Mouse (Mus musculus): ENCODE measurements around the gene Srpk3. TPM values are rescaled to one million over a fixed set of nuclear protein-coding genes. Genes with fewer than 3 reads are reported as not detected.
"Not testable (repeated sequence)": the region's sequence is repeated elsewhere in the genome, so short reads cannot be mapped to it uniquely, and the experiment has no call there.

Srpk3 gene
- 2.3 and 2.7 TPM in 2 replicates for polyA plus RNA-seq (2014; fragmentation: Nextera tagmentation; extraction: Ambion mirVana)

DNA sequence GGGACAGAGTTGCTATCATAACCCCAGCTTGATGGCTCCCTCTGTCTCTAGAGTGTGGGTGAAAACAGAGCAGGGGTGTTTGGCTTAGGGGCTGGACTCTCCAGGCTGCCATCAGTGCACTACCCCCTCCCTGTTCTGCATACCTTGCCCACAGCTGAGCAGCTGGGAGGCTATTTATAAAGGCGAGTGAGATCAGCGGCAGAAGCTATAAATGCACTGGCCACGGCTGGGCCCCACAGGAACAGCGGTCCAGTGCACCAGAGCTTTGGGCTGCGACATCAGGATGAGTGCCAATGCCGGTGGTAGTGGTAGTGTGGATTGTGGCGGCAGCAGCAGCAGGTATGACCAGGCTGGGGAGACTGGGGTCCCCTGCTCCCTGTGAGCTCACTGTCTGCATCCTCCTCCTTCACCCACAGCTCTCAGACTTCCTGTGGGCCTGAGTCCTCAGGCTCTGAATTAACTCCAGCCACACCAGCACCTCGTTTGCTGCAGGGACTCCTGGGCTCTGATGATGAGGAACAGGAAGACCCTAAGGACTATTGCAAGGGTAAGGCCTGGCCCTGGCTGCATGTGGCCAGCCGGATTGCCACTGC, at the start of gene Srpk3:
Gene Srpk3 (plus strand): TSS at position 238 of the 593 bp plus-strand sequence.
- Histone ChIP-seq H3K27ac (ENCODE audit: low read length) (peak within 1 kb of the TSS; percentile 27; the same call in 1 of the 2 replicates), H3K27me3 (ENCODE audit: control insufficient read depth, insufficient read depth, low read length) (no peaks in the 10 kb centered on the region), H3K9me3 (ENCODE audit: control insufficient read depth, low read depth, low read length) (no peaks in the 10 kb centered on the region), H3K4me1 (ENCODE audit: control insufficient read depth, insufficient read depth, low read length) (no peaks in the 10 kb centered on the region), H3K9ac (replicated peaks; ENCODE audit: low read depth, low read length) (no peak within 1 kb of the TSS), H3K4me2 (replicated peaks; ENCODE audit: low read depth, low read length) (no peak within 1 kb of the TSS), H3K4me3 (ENCODE audit: low read depth, low read length) (no peak within 1 kb of the TSS), H3K36me3 (ENCODE audit: control insufficient read depth, insufficient read depth, low read length) (peaks cover 9% of the 10 kb centered on the region; the same call in 1 of the 2 replicates)
- ATAC-seq (ENCODE audit: insufficient number of reproducible peaks, insufficient read depth, low FRiP score, low read depth) = no peak
- 46% methylated on average over 9 of the region's 9 CpGs for WGBS

DNA sequence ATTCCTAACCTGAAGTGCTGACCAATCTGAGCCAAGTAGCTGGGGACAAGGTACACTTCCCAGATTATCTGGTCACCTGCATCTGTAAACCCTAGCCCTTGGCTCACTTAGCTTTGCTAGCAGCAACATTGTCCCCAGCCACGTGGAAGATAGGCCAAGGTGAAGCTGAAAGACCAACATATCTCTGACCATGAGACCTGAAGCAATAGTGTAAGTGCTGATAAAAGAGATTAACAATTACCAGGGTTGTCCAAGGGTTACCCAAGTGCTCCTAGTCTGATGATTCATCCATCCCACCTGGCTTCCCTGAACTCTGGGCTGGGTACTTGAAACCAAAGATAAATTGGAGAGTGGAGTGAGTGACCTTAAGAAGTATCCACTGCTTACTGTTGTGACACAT, 43.3 kb upstream of the Srpk3 start:
- Histone ChIP-seq H3K4me3 (ENCODE audit: low read depth, low read length) (no peak overlapping the region), H3K27ac (ENCODE audit: low read length) (no peak overlapping the region), H3K36me3 (ENCODE audit: control insufficient read depth, insufficient read depth, low read length) (peaks cover 4% of the 10 kb centered on the region; the same call in 1 of the 2 replicates), H3K9ac (replicated peaks; ENCODE audit: low read depth, low read length) (no peak overlapping the region), H3K4me1 (ENCODE audit: control insufficient read depth, insufficient read depth, low read length) (no peaks in the 10 kb centered on the region), H3K9me3 (ENCODE audit: control insufficient read depth, low read depth, low read length) (no peaks in the 10 kb centered on the region), H3K4me2 (replicated peaks; ENCODE audit: low read depth, low read length) (no peak overlapping the region), H3K27me3 (ENCODE audit: control insufficient read depth, insufficient read depth, low read length) (no peaks in the 10 kb centered on the region)
- ATAC-seq (ENCODE audit: insufficient number of reproducible peaks, insufficient read depth, low FRiP score, low read depth) = no peak
- WGBS = 29% methylated on average over 1 of the region's 1 CpGs

DNA sequence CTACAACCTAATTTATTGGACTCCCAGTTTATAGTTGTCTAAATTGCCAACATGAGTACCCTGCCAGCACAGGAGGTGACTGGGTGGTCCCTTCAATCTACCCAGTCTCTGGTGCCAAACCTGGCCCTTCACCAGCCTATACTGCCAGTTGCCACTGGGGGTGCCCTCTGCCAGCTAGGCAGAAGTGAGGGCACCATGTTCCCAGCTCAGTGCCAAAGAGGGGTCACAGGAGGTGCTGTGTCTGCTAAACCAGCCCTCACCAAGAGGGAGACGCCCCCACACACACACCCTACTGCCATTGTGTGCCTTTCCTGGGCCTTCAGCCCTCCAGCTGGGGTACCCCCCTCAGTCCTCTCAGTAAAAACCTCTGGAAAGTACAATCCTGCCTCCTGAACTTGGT, 36.0 kb upstream of the Srpk3 start:
- Histone ChIP-seq H3K4me3 (ENCODE audit: low read depth, low read length) (no peak overlapping the region), H3K36me3 (ENCODE audit: control insufficient read depth, insufficient read depth, low read length) (no peaks in the 10 kb centered on the region), H3K9me3 (ENCODE audit: control insufficient read depth, low read depth, low read length) (no peaks in the 10 kb centered on the region), H3K4me2 (replicated peaks; ENCODE audit: low read depth, low read length) (no peak overlapping the region), H3K27ac (ENCODE audit: low read length) (no peak overlapping the region), H3K27me3 (ENCODE audit: control insufficient read depth, insufficient read depth, low read length) (no peaks in the 10 kb centered on the region), H3K4me1 (ENCODE audit: control insufficient read depth, insufficient read depth, low read length) (no peaks in the 10 kb centered on the region), H3K9ac (replicated peaks; ENCODE audit: low read depth, low read length) (no peak overlapping the region)
- no peak for ATAC-seq (ENCODE audit: insufficient number of reproducible peaks, insufficient read depth, low FRiP score, low read depth)
- WGBS = 47% methylated on average over 1 of the region's 1 CpGs

DNA sequence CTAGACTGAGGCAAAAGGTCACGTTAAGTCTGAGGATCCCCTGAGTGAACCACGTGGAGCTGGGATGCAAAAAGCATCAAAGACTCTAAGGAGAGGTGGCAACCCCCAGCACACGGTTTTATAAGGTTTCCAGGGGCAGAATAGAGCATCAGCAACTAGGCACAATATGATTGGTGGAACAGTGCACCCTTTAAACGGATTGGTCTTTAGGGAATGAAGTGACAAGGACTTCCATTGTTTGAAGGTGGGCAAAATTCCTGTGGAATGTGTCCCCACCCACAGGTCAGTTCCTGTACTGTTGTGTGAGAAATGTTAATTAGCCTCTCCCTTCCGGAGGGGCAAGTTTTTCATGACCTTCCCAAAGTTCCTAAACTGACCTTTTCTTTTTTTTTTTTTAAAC, 35.1 kb upstream of the Srpk3 start:
- Histone ChIP-seq H3K9me3 (ENCODE audit: control insufficient read depth, low read depth, low read length) (no peaks in the 10 kb centered on the region), H3K4me2 (replicated peaks; ENCODE audit: low read depth, low read length) (no peak overlapping the region), H3K36me3 (ENCODE audit: control insufficient read depth, insufficient read depth, low read length) (no peaks in the 10 kb centered on the region), H3K4me3 (ENCODE audit: low read depth, low read length) (no peak overlapping the region), H3K9ac (replicated peaks; ENCODE audit: low read depth, low read length) (no peak overlapping the region), H3K4me1 (ENCODE audit: control insufficient read depth, insufficient read depth, low read length) (no peaks in the 10 kb centered on the region), H3K27ac (ENCODE audit: low read length) (no peak overlapping the region), H3K27me3 (ENCODE audit: control insufficient read depth, insufficient read depth, low read length) (no peaks in the 10 kb centered on the region)
- WGBS = 78% methylated on average over 5 of the region's 5 CpGs
- ATAC-seq (ENCODE audit: insufficient number of reproducible peaks, insufficient read depth, low FRiP score, low read depth) = no peak

DNA sequence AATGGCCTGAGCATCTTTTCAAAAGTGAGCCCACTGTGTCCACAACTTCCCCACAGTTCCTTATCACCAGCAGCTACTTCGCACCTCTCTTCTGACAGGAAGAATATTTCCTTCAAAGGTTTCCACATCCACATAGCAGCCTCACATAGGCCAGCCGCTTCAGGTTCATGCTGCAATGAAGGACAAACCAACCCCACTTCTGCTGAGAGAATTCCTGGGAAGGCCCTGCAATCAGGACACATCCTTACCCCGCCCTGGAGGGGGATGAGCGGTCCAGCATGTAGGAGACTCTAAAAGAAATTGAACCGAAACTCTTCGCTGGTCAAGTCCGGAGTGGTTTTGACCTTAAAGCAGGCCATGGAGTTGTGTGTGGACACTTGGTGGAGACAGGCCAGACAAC, 34.4 kb upstream of the Srpk3 start:
- ATAC-seq (ENCODE audit: insufficient number of reproducible peaks, insufficient read depth, low FRiP score, low read depth); H3K4me2 ChIP-seq (replicated peaks; ENCODE audit: low read depth, low read length); H3K27me3 ChIP-seq (ENCODE audit: control insufficient read depth, insufficient read depth, low read length); H3K9me3 ChIP-seq (ENCODE audit: control insufficient read depth, low read depth, low read length); H3K4me1 ChIP-seq (ENCODE audit: control insufficient read depth, insufficient read depth, low read length); H3K27ac ChIP-seq (ENCODE audit: low read length); H3K36me3 ChIP-seq (ENCODE audit: control insufficient read depth, insufficient read depth, low read length); H3K4me3 ChIP-seq (ENCODE audit: low read depth, low read length); H3K9ac ChIP-seq (replicated peaks; ENCODE audit: low read depth, low read length): not testable (repeated sequence)
- WGBS = 90% methylated on average over 7 of the region's 7 CpGs

DNA sequence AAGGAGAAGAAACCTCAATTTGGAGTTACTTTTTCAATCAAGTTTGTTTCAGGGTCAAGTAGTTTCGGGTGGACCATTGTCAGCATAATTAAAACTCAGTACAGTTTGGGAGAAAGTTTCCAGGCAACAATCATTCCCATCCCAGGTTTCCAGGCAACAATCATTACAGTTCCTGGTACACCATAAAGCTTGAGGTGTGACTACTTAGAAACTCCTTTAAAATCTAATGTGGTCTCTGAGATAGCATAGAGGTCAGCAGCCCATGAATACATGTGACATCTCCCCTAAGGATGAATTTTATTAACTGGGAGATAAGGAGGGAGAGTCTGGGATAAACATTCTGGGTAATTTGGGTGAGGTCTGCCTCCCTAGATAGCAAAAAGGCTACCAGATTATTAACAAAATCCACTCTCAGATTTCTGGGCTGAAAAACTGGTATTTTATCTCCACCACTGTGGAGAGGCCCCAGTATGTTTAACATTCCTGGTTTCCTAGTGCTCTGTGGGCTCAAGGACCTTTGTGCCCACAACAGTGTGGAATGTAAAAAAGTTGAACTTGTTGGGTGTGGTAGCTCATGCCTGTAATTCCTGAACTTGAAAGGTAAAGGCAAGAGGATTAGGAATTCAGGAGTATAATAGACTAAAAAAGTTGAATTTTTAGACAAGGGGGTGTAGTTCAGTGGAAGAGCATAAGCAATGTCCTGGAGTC, 29.3 kb upstream of the Srpk3 start:
- 0 out of 2 replicates have a peak, but pooled peaks have one; percentile 42 for ATAC-seq (ENCODE audit: insufficient number of reproducible peaks, insufficient read depth, low FRiP score, low read depth)
- Histone ChIP-seq H3K36me3 (ENCODE audit: control insufficient read depth, insufficient read depth, low read length) (no peaks in the 10 kb centered on the region), H3K4me1 (ENCODE audit: control insufficient read depth, insufficient read depth, low read length) (no peaks in the 10 kb centered on the region), H3K4me2 (replicated peaks; ENCODE audit: low read depth, low read length) (no peak overlapping the region), H3K9ac (replicated peaks; ENCODE audit: low read depth, low read length) (no peak overlapping the region), H3K9me3 (ENCODE audit: control insufficient read depth, low read depth, low read length) (no peaks in the 10 kb centered on the region), H3K27me3 (ENCODE audit: control insufficient read depth, insufficient read depth, low read length) (no peaks in the 10 kb centered on the region), H3K27ac (ENCODE audit: low read length) (no peak overlapping the region), H3K4me3 (ENCODE audit: low read depth, low read length) (no peak overlapping the region)
- WGBS = 70% methylated on average over 1 of the region's 1 CpGs

DNA sequence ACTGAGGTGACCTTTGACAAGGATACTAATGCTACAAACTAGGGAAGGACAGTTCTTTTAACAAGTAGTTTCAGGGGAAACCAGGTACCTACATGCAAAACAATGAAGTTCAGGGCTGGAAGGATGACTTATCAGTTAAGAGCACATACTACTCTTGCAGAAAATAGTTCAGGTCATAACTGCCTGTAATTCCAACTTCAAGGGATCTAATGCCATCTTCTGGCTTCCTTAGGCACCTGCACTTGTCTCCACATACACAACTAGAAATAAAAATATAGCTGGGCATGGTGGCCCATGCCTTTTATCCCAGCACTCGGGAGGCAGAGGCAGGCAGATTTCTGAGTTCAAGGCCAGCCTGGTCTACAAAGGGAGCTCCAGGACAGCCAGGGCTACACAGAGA, 25.2 kb upstream of the Srpk3 start:
- no peaks in the 10 kb centered on the region for H3K27me3 ChIP-seq (ENCODE audit: control insufficient read depth, insufficient read depth, low read length)
- no peaks in the 10 kb centered on the region for H3K9me3 ChIP-seq (ENCODE audit: control insufficient read depth, low read depth, low read length)
- no peak for ATAC-seq (ENCODE audit: insufficient number of reproducible peaks, insufficient read depth, low FRiP score, low read depth)
- H3K27ac ChIP-seq (ENCODE audit: low read length) = no peak overlapping the region
- no peak overlapping the region for H3K4me2 ChIP-seq (replicated peaks; ENCODE audit: low read depth, low read length)
- no peaks in the 10 kb centered on the region for H3K36me3 ChIP-seq (ENCODE audit: control insufficient read depth, insufficient read depth, low read length)
- H3K4me3 ChIP-seq (ENCODE audit: low read depth, low read length) = no peak overlapping the region
- WGBS = 94% methylated on average over 1 of the region's 1 CpGs
- H3K4me1 ChIP-seq (ENCODE audit: control insufficient read depth, insufficient read depth, low read length) = no peaks in the 10 kb centered on the region
- no peak overlapping the region for H3K9ac ChIP-seq (replicated peaks; ENCODE audit: low read depth, low read length)

DNA sequence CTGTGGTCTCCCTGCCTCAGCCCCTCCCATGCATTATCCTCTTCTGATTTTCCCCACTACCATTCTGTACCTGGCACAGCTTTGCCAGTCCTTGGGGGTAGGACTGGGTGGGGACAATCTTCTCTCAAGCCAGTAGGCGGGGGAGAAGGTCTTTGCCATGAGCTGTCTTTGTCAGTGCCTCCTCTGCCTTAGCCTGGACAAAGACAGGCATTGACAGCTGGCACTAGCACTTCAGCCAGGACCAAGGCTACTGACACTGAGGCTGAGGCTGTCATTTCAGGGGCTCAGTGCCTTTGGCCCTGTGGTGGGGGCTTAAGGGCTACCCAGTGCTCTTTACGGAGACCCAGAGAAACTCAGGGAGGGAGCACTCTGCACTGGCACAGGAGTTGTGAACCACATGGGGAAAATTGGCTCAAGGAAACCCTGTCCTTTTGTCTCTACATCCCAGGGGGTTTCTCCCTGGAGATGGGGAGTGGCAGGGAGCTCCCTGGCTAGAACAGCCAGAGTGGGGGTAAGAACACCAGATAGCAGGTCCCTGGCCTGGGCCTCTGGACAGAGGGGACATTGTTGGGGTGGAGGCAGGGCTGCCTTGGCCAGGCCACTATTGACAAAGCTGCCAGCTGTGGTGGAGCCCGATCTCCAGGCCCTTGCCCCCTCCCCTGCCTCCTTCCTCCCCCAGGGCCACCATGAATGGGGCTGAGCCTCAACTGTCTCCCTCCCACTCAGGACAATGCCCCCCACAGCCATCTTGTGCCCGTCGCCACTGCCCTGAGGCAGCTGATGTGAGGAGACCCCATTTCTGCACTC, 17.7 kb upstream of the Srpk3 start, which contains the start of gene Plxnb3:
Gene Plxnb3 (plus strand): TSS at position 757 of the 807 bp plus-strand sequence.
- Histone ChIP-seq H3K27me3 (ENCODE audit: control insufficient read depth, insufficient read depth, low read length) (no peaks in the 10 kb centered on the region), H3K4me1 (ENCODE audit: control insufficient read depth, insufficient read depth, low read length) (no peaks in the 10 kb centered on the region), H3K9ac (replicated peaks; ENCODE audit: low read depth, low read length) (no peak within 1 kb of the TSS), H3K4me3 (ENCODE audit: low read depth, low read length) (no peak within 1 kb of the TSS), H3K36me3 (ENCODE audit: control insufficient read depth, insufficient read depth, low read length) (no peaks in the 10 kb centered on the region), H3K9me3 (ENCODE audit: control insufficient read depth, low read depth, low read length) (no peaks in the 10 kb centered on the region), H3K4me2 (replicated peaks; ENCODE audit: low read depth, low read length) (no peak within 1 kb of the TSS), H3K27ac (ENCODE audit: low read length) (no peak within 1 kb of the TSS)
- no peak for ATAC-seq (ENCODE audit: insufficient number of reproducible peaks, insufficient read depth, low FRiP score, low read depth)
- WGBS = 76% methylated on average over 5 of the region's 5 CpGs
